Mouse (Mus musculus) midbrain, embryonic 13.5 days (tissue): ENCODE measurements at regions not wholly inside any gene's neighbourhood (a gene's known extent, or its start where the extent isn't known, plus 50 kb on each side); places are given as distances from the start of the nearest gene placed in this dataset.
A peak's percentile ranks its signal among the peaks of the same experiment; 100 is the strongest.

ENCODE experiments used
- ATAC-seq: fragments of 200-750 bp; cut with Nextera tagmentation; 2 replicates; pipeline ENCODE4 v1.8.0; 2017; ENCODE audit warnings: mild to moderate bottlenecking, moderate TSS enrichment, moderate library complexity
- H3K27ac ChIP-seq: fragments of 300-500 bp; sonication (generic); 2 replicates; pipeline ENCODE4 v1.5.1; 2015; ENCODE audit warnings: inconsistent platforms, mild to moderate bottlenecking, moderate library complexity
- H3K27me3 ChIP-seq: fragments of 300-500 bp; sonication (generic); 2 replicates; pipeline ENCODE4 v1.6.1; 2015; ENCODE audit warnings: mild to moderate bottlenecking, inconsistent platforms
- H3K36me3 ChIP-seq: fragments of 300-500 bp; sonication (generic); 2 replicates; pipeline ENCODE4 v1.6.1; 2015; ENCODE audit warnings: mild to moderate bottlenecking, inconsistent platforms
- H3K4me1 ChIP-seq: fragments of 300-500 bp; sonication (generic); replicated peaks from 2 replicates; pipeline ENCODE4 v1.6.1; 2015; ENCODE audit warnings: inconsistent platforms
- H3K4me2 ChIP-seq: fragments of 300-500 bp; sonication (generic); replicated peaks from 2 replicates; pipeline ENCODE4 v1.6.1; 2015; ENCODE audit warnings: moderate library complexity, mild to moderate bottlenecking, inconsistent platforms
- H3K4me3 ChIP-seq: fragments of 300-500 bp; sonication (generic); replicated peaks from 2 replicates; pipeline ENCODE4 v1.5.1; 2015; ENCODE audit warnings: mild to moderate bottlenecking, inconsistent platforms
- H3K9ac ChIP-seq: fragments of 300-500 bp; sonication (generic); replicated peaks from 2 replicates; pipeline ENCODE4 v1.6.1; 2015; ENCODE audit warnings: mild to moderate bottlenecking, inconsistent platforms
- H3K9me3 ChIP-seq: fragments of 300-500 bp; sonication (generic); 2 replicates; pipeline ENCODE4 v1.6.1; 2016; ENCODE audit warnings: mild to moderate bottlenecking, inconsistent platforms
- WGBS: fragments of 180-500 bp; shearing (Covaris S2); methylation state at CpG from one replicate; pipeline ENCODE4 v1.1.7; 2015; 5-methylcytosine and 5-hydroxymethylcytosine counted together

DNA sequence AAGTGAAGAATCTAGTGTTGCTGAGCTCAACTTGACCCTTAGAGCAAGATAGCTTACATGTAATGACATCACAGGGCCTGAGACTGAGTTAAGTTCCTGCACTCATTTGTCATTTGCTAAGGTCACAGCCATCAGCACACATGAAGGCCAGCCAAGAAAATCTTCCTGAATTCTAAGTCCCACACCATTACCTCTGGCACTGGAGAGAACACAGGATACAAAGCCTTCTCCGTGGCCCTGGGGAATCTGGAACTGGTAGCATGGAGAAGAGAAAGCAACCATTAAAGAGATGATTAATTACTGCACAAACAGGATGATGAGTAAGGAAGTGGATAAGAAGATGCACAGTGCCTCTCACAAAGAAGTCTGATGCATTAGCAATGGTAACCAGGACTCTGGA, 232.0 kb downstream of the Wdr72 start:
- no peak overlapping the region for H3K4me3 ChIP-seq
- no peak for ATAC-seq
- H3K9me3 ChIP-seq = no peaks in the 10 kb centered on the region
- no peak overlapping the region for H3K4me2 ChIP-seq
- H3K4me1 ChIP-seq = no peaks in the 10 kb centered on the region
- no peaks in the 10 kb centered on the region for H3K27me3 ChIP-seq
- H3K27ac ChIP-seq = no peak overlapping the region
- 86% methylated on average over 1 of the region's 1 CpGs for WGBS
- no peak overlapping the region for H3K9ac ChIP-seq
- H3K36me3 ChIP-seq = no peaks in the 10 kb centered on the region

DNA sequence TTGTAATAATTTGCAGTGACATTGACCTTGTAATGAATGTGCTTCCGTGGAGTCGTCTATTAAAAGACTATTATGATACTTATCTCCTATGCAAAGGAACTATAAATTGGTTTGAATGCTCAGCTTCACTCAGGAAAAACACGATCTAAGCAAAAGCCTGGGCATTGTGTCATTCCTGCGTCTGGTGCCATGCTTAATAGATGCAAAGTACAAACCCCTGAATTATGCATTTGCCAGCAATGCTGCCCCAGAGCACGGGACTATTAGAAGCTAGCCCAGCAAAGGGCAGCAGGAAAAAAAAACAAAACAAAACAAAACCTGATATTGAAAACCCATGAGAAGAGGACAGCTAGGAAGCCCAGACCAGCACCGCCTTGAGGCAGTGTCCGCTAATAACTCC, 234.9 kb downstream of the Wdr72 start:
- H3K9me3 ChIP-seq = no peaks in the 10 kb centered on the region
- no peak overlapping the region for H3K4me2 ChIP-seq
- WGBS = 48% methylated on average over 7 of the region's 7 CpGs
- peaks cover 5% of the 10 kb centered on the region; the same call in 1 of the 2 replicates for H3K4me1 ChIP-seq
- no peak overlapping the region for H3K27ac ChIP-seq
- no peaks in the 10 kb centered on the region for H3K27me3 ChIP-seq
- H3K36me3 ChIP-seq = no peaks in the 10 kb centered on the region
- ATAC-seq = 0 out of 2 replicates have a peak, but pooled peaks have one; percentile 68
- H3K4me3 ChIP-seq = no peak overlapping the region
- no peak overlapping the region for H3K9ac ChIP-seq

DNA sequence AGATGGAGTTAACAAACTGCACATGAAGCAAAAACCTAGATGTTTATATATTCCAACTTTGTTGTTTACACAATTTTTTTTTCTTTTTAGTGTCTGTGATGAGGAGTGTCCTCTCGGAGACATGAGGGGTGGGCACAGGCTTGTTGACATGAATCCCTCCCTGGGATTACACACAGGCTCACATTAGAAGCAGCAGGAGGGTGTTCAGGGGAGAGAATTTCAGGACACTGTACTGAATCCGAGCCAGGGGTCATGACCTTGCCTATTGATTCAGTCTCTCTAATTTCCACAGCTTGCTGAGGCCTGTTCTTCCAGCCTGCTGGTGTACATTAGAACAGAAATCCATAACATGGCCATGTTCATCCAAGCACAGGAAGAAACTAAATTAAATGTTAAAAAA, 238.6 kb downstream of the Wdr72 start:
- Histone ChIP-seq H3K27me3 (no peaks in the 10 kb centered on the region), H3K4me1 (peaks cover 5% of the 10 kb centered on the region; the same call in 1 of the 2 replicates), H3K9ac (no peak overlapping the region), H3K4me2 (no peak overlapping the region), H3K9me3 (no peaks in the 10 kb centered on the region), H3K36me3 (no peaks in the 10 kb centered on the region), H3K4me3 (no peak overlapping the region), H3K27ac (no peak overlapping the region)
- no peak for ATAC-seq
- WGBS = 17% methylated on average over 2 of the region's 2 CpGs

DNA sequence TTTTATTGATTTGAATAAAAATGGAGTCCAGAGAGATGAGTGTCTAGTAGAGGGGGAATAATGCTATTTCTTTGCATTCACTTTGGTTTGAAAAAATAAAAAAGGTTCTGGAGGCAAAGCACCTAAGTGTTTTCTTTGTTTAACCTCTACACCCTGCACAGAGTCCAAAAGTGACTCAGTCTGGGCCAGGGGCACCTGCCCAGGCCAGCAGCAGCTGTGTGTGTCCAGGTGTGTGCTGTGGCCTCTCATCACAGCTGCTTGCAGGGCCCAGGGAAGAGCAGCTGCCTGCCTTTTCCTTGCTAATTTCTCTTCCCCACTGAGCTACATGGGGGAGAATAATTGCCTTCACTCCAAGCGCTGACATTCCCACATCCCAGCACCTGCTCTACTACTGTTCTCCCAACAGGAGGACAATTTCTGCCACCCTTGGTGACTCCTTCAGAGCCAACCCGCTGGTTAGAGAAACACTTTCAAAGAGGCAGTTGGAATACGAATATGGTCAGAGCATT, 255.8 kb downstream of the Wdr72 start:
- WGBS = 23% methylated on average over 3 of the region's 3 CpGs
- no peak for ATAC-seq

DNA sequence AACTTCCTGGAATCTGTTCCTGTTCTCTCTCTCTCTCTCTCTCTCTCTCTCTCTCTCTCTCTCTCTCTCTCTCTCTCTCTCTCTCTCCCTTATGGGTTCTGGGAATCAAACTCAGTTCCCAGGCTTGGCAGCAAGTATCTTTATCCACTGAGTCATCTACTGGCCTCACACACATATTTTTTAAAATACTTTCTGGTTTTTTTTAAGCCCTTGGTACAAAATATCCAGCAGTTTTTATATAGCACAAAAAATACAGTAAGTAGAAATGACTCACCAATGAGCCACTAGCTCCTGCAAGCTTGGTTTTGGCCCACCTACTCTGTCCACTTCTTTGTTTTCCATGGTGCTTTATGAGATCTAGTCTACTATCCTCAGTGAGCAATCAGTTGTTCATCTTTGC, 266.0 kb downstream of the Wdr72 start:
- Histone ChIP-seq H3K4me1 (no peaks in the 10 kb centered on the region), H3K4me2 (no peak overlapping the region), H3K27ac (no peak overlapping the region), H3K9ac (no peak overlapping the region), H3K4me3 (no peak overlapping the region), H3K27me3 (no peaks in the 10 kb centered on the region), H3K9me3 (no peaks in the 10 kb centered on the region), H3K36me3 (no peaks in the 10 kb centered on the region)
- ATAC-seq = no peak

More for the DNA sequence above, 255.8 kb downstream of the Wdr72 start:
- H3K9ac ChIP-seq = no peak overlapping the region
- H3K4me1 ChIP-seq = peaks cover 6% of the 10 kb centered on the region
- H3K4me2 ChIP-seq = no peak overlapping the region
- H3K36me3 ChIP-seq = no peaks in the 10 kb centered on the region
- no peaks in the 10 kb centered on the region; the same call in 1 of the 2 replicates for H3K9me3 ChIP-seq
- H3K27ac ChIP-seq = no peak overlapping the region
- H3K4me3 ChIP-seq = no peak overlapping the region
- H3K27me3 ChIP-seq = no peaks in the 10 kb centered on the region; the same call in 1 of the 2 replicates

DNA sequence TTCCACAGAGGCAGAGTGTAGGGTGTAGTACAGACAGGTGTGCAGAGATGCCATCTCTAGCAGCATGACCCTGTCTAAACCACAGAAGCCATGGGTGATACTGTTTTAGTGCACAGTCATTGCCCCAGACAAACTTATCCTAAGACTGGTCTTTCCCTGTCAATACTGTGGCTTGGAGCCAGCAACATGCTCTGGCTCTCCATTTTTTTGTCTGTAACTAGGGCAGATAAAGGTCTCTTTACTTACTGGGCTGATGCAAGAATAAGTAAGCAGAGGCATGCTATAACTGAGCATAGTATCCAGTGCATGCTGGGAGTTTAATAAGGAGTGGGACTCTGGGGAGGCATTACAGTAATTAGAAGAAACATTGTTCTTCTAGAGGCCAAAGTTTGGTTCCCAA, 267.0 kb downstream of the Wdr72 start:
- H3K4me2 ChIP-seq = no peak overlapping the region
- no peak overlapping the region for H3K27ac ChIP-seq
- no peak overlapping the region for H3K9ac ChIP-seq
- ATAC-seq = no peak
- 0 out of 2 replicates have a peak, but pooled peaks cover 5% of the 10 kb centered on the region for H3K27me3 ChIP-seq
- H3K9me3 ChIP-seq = no peaks in the 10 kb centered on the region
- H3K4me3 ChIP-seq = no peak overlapping the region
- no peaks in the 10 kb centered on the region for H3K4me1 ChIP-seq
- H3K36me3 ChIP-seq = no peaks in the 10 kb centered on the region

DNA sequence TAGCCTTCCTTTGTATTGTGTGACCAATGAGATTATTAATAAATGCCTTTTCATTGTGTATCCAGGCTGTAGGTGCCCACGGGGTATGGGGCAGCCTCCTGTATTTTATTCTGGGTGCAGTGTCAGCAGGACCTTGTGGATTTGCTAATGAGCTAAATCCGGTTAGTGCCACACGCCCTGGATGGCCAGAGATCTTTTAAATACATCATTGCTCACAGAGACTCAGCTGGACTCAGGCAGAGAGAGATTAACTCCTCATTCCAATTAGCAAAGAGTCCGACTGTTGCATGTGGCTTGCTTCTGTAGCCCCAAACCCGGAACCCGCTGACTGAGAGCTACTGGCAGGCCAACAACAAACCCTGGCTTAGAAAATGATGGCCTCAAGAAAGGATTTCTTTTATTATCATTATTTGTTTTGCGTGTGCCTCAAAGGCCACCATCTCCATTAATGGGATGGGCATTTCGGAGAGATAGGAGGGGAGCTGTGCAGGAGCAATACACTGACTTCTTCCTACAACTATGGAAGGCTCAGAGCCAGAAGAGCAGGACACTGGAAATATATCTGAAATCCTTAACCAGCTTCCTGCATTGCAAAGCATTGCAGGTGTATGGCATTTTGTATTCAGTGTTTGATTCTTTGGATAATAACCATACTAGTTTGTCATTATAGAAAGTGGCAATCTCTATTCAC, 274.2 kb downstream of the Wdr72 start:
- H3K27ac ChIP-seq = 0 out of 2 replicates have a peak overlapping the region, but pooled peaks have one; percentile 7
- peak overlapping the region; percentile 17; the same call in 1 of the 2 replicates for H3K4me2 ChIP-seq
- no peaks in the 10 kb centered on the region for H3K36me3 ChIP-seq
- WGBS = 24% methylated on average over 8 of the region's 8 CpGs
- H3K9me3 ChIP-seq = no peaks in the 10 kb centered on the region
- no peak overlapping the region for H3K4me3 ChIP-seq
- H3K4me1 ChIP-seq = peaks cover 9% of the 10 kb centered on the region
- H3K27me3 ChIP-seq = 0 out of 2 replicates have a peak, but pooled peaks cover 5% of the 10 kb centered on the region
- no peak overlapping the region for H3K9ac ChIP-seq
- peak; percentile 95 for ATAC-seq

DNA sequence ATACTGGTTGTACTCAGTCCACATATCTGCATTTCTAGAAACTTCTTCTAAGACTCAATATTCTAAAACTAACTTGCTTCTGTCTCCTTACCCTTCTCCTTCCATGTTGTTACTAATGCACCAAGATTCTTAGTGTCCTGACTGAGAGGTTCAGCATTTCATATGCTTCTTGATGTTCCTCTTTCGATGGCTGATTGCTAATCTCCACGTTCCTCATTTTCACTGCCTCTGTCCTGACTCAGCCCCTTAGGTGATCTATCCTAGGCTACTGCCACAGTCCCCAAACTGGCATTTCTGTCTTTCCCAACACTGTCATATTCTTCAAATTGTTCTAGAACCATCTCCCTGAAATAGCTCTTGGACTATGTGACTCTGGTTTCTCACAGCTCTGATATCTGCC, 315.4 kb downstream of the Wdr72 start:
- H3K27me3 ChIP-seq = no peaks in the 10 kb centered on the region
- H3K9ac ChIP-seq = no peak overlapping the region
- no peak overlapping the region for H3K4me3 ChIP-seq
- H3K27ac ChIP-seq = no peak overlapping the region
- H3K4me2 ChIP-seq = no peak overlapping the region
- H3K4me1 ChIP-seq = peaks cover 12% of the 10 kb centered on the region
- WGBS = 95% methylated on average over 2 of the region's 2 CpGs
- H3K9me3 ChIP-seq = no peaks in the 10 kb centered on the region
- no peaks in the 10 kb centered on the region for H3K36me3 ChIP-seq
- ATAC-seq = no peak

DNA sequence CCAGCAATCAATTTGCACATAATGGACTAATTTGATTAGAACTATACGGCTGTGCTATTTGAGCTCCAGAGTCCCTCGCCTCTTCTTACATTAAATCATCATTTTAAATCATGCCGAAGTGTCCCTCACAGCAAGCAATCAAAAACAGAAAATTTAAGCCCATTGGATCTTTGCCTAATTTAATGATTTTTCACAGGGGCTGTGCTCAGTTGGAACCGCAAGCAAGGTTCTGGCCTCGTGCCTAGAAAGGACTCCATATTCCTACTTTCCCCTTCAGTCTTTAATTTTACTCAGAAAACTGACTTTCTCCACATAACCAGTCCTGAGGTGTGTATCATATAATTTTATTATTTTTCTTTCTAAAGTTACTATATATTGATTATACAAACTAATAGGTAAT, 339.8 kb downstream of the Wdr72 start:
- no peaks in the 10 kb centered on the region for H3K36me3 ChIP-seq
- H3K9me3 ChIP-seq = no peaks in the 10 kb centered on the region
- H3K27ac ChIP-seq = no peak overlapping the region
- 83% methylated on average over 5 of the region's 5 CpGs for WGBS
- no peak overlapping the region for H3K4me2 ChIP-seq
- H3K4me3 ChIP-seq = no peak overlapping the region
- no peak overlapping the region for H3K9ac ChIP-seq
- H3K27me3 ChIP-seq = no peaks in the 10 kb centered on the region
- ATAC-seq = no peak
- H3K4me1 ChIP-seq = no peaks in the 10 kb centered on the region

DNA sequence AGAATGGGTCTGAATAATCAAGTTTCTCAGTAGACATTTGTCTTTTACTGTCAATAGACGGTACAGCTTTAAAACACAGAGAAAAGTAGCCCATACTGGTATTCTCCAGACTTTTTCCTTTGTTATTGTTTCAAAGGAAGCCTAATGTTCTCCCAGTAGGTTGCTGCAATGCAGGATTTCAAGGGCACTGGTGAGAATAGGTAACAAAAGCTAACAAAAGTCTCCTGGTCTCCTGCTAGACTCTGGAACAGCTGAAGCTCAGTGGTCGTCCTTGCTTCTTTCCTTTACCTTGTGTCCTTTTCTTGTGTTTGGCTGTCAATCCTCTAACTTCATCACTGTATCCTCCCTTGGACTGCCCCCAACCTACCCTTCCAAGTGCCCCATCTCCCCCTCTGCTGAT, 350.9 kb downstream of the Wdr72 start:
- no peaks in the 10 kb centered on the region for H3K36me3 ChIP-seq
- no peak overlapping the region for H3K4me2 ChIP-seq
- H3K4me1 ChIP-seq = no peaks in the 10 kb centered on the region
- no peaks in the 10 kb centered on the region for H3K27me3 ChIP-seq
- no peak for ATAC-seq
- WGBS = 45% methylated on average over 2 of the region's 2 CpGs
- H3K9me3 ChIP-seq = no peaks in the 10 kb centered on the region
- H3K9ac ChIP-seq = no peak overlapping the region
- no peak overlapping the region for H3K4me3 ChIP-seq
- no peak overlapping the region for H3K27ac ChIP-seq

DNA sequence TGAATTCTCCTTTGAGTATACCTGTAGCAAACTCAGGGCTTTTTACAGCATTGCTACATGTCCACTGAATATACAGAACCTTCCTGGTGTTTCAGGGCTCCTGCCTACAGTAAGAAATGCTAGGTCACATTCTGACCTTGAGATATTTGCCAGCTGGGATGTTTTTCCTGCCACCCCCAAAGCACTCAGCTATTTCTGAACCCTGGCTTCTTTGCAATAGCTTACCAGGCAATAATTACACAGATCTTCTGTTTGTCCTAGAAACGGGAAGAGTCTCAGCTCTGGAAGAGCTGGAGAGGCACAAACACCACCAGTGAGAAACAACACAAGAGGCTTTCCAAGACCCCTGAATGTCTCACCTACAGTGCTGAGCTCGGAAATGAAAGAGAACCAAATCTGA, 366.7 kb downstream of the Wdr72 start:
- no peak overlapping the region for H3K27ac ChIP-seq
- no peak overlapping the region for H3K4me2 ChIP-seq
- H3K9ac ChIP-seq = no peak overlapping the region
- no peaks in the 10 kb centered on the region for H3K9me3 ChIP-seq
- WGBS = 67% methylated on average over 2 of the region's 2 CpGs
- no peaks in the 10 kb centered on the region for H3K27me3 ChIP-seq
- H3K36me3 ChIP-seq = no peaks in the 10 kb centered on the region
- no peak overlapping the region for H3K4me3 ChIP-seq
- no peaks in the 10 kb centered on the region for H3K4me1 ChIP-seq
- ATAC-seq = no peak

DNA sequence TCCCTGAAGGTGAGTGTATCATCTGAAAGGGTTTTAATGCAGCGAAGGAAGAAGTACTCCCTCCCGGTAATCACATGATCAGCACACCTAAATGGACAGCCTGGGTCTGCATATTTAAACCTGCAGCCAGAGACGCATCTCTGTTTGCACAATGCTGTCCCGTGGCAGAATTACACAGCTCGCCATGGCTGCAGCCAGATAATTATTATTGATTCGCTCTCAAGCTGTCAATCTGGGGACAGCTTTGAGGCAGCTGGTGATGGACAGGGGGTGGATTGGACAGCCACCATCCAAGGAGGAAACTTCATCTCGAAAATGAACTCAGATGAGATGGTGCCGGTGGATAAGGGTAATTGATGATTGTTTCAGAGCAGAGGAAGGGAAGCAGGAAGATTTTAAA, 369.1 kb downstream of the Wdr72 start:
- Histone ChIP-seq H3K27ac (no peak overlapping the region; the same call in 1 of the 2 replicates), H3K27me3 (no peaks in the 10 kb centered on the region), H3K4me1 (no peaks in the 10 kb centered on the region), H3K4me2 (no peak overlapping the region), H3K36me3 (no peaks in the 10 kb centered on the region), H3K9ac (no peak overlapping the region), H3K9me3 (no peaks in the 10 kb centered on the region), H3K4me3 (no peak overlapping the region)
- ATAC-seq = peak; percentile 67
- 61% methylated on average over 8 of the region's 8 CpGs for WGBS

DNA sequence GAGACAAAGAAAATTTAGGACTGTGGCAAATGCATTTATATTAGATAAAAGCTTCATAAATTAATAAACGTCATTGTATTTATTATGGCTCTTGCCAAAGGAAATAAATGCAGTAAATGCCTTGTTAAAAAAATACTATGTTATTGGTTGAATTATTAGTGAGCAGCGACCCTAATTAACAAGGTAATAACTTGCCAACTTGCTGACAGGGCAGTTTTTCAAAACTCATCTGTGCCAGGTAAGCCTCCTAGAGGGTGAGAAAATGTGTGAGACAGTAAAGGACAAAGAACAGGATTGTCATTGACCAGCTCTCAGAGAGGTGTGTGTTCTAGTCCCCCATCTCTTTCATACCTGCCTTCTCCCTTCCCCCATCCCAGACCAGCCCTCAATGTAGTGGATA, 347.8 kb upstream of the Onecut1 start:
- no peaks in the 10 kb centered on the region for H3K4me1 ChIP-seq
- ATAC-seq = no peak
- no peaks in the 10 kb centered on the region for H3K27me3 ChIP-seq
- H3K36me3 ChIP-seq = no peaks in the 10 kb centered on the region
- H3K4me2 ChIP-seq = no peak overlapping the region
- no peak overlapping the region for H3K27ac ChIP-seq
- H3K9me3 ChIP-seq = no peaks in the 10 kb centered on the region
- no peak overlapping the region for H3K4me3 ChIP-seq
- 81% methylated on average over 2 of the region's 2 CpGs for WGBS
- no peak overlapping the region for H3K9ac ChIP-seq
